8 mouse cellular contexts compared by ENCODE assay signal in the genomic region with DNA sequence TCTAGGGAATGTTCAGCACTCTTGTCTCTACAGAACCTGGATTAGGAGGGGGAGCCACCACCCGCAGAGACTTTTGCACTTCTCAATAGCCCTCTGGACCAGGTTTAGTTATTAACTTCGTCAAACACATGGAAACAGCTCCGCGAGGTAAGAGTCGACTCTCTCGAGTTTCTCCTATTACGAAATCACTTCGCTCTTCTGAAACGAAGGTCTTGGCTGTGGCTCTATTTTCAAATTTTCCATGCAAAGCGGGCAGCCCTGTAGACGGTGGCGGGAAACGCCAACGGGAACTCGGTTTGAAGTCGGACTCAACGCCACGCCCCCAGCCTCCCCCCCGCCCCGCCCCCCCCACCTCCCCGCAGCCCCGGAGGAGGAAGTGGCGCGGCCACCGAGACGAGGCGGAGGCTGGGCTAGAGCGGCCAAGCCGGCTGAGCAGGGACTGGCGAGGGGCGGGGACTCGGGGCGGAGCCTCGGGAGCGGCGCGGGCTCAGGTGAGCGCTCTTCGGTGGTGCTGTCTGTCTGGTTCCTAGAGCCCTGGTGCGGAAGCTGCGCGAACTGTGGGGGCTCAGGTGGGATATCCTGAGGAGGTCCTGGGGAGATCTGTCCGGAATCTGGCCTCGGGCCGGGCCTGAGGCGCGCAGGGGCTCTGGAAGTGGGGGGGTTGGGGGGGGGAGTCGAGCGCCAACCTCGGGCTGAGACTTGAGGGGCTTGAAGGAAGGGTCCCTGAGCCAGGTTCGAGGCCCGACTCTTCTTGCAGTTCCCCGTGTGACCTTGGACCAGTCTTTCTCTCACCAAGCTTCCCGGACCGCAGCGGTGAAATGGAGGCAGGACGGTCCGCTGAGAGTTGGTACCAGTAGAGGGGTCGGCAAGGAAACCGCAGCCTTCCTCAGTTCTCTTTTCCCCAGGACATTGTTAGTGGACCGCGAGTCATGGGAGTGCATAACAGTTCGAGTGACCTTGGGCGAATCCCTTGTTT. TPM values are rescaled to one million over a fixed set of nuclear protein-coding genes. Genes with fewer than 3 reads are reported as not detected.
A peak's percentile ranks its signal among the peaks of the same experiment; 100 is the strongest.
DNase-seq lines count a peak whose midpoint lies in the region; ATAC-seq lines count a peak whose summit lies in the region.

A gene (plus strand): TSS at position 449 of the 976 bp plus-strand sequence.

- peak within 1 kb of the TSS; percentile 60 for H3K4me3 ChIP-seq in hindbrain, embryonic 16.5 days (ENCODE audit: low read length)
- H3K4me3 ChIP-seq in macrophage (ENCODE audit: inconsistent target), result peak within 1 kb of the TSS; percentile 72

- H3K27ac ChIP-seq in hindbrain, embryonic 16.5 days (ENCODE audit: low read depth, low read length), result peak within 1 kb of the TSS; percentile 65
- peak within 1 kb of the TSS; percentile 67 for H3K27ac ChIP-seq in macrophage

- peak; percentile 99 for ATAC-seq in hindbrain, embryonic 16.5 days

- H3K9me3 ChIP-seq in hindbrain, embryonic 16.5 days (ENCODE audit: control insufficient read depth, low read length), result no peaks in the 10 kb centered on the region

- WGBS in hindbrain, embryonic 16.5 days, result 1% methylated on average over 54 of the region's 64 CpGs
- under 1% methylated on average over 60 of the region's 64 CpGs for WGBS in macrophage (ENCODE audit: missing documents)

- peak; percentile 86 for DNase-seq in WW6 (ENCODE audit: low read depth, low spot score)
- DNase-seq in cerebellum, postnatal 4 days (ENCODE audit: low spot score in 2 of 2), result peak; percentile 65 to 86
- DNase-seq in gastrocnemius, adult 18-20 months (ENCODE audit: low spot score), result peak; percentile 92
- peak; percentile 86 to 91 for DNase-seq in left cerebral cortex, adult 18-20 months (ENCODE audit: low spot score in 2 of 2)
- DNase-seq in right cerebral cortex, adult 18-20 months, result peak; percentile 94
- peak; percentile 73 for DNase-seq in urinary bladder, postnatal 10 days (ENCODE audit: low spot score)

- H3K4me1 ChIP-seq in hindbrain, embryonic 16.5 days (ENCODE audit: control insufficient read depth, insufficient read depth, low read depth, low read length), result peaks cover 5% of the 10 kb centered on the region

- peak within 1 kb of the TSS; percentile 73 for H3K9ac ChIP-seq in hindbrain, embryonic 16.5 days (ENCODE audit: low read depth, low read length)

- peaks cover under 1% of the 10 kb centered on the region for H3K36me3 ChIP-seq in hindbrain, embryonic 16.5 days (ENCODE audit: control insufficient read depth, insufficient read depth, low read length)
- H3K36me3 ChIP-seq in macrophage (ENCODE audit: inconsistent target), result 0 out of 2 replicates have a peak, but pooled peaks cover 7% of the 10 kb centered on the region

- no peaks in the 10 kb centered on the region; the same call in 1 of the 2 replicates for H3K79me2 ChIP-seq in macrophage (ENCODE audit: inconsistent target)

- peak within 1 kb of the TSS; percentile 74 for H3K4me2 ChIP-seq in hindbrain, embryonic 16.5 days (ENCODE audit: low read length)

- H3K27me3 ChIP-seq in hindbrain, embryonic 16.5 days (replicated peaks; ENCODE audit: control insufficient read depth, insufficient read depth, low read length), result no peaks in the 10 kb centered on the region

RNA-seq across cellular contexts. Expression of the gene that starts here (rescaled TPM):
- total RNA-seq in gastrocnemius, adult 18-20 months (2021), result 10 to 100 TPM; 13.0 to 14.1 TPM
- 21.5 and 27.1 TPM in 2 replicates for polyA plus RNA-seq in hindbrain, embryonic 16.5 days (2015; fragmentation: Nextera tagmentation; extraction: Ambion mirVana)
- total RNA-seq in left cerebral cortex, adult 18-20 months (2021), result 10 to 100 TPM; 65.8 to 76.7 TPM
- 100 to 1,000 TPM in 15 of 26 experiments, 10 to 100 TPM in 11; 16.4 to 163 (median 103) TPM for total RNA-seq in macrophage (2018; cell fraction: chromatin; rRNA removed)
- 10 to 100 TPM in 24 of 26 experiments, 1 to 10 TPM in 2; 9.0 to 19.7 (median 13.5) TPM for total RNA-seq in macrophage (2018; cell fraction: cytosol; rRNA removed)
- total RNA-seq in macrophage (2018; cell fraction: nucleus; rRNA removed), result 10 to 100 TPM; 12.8 to 94.5 (median 36.1) TPM
- polyA plus RNA-seq in macrophage (2018), result 9.7 to 14.0 TPM (median 13.7 TPM) in 3 replicates

Comparison
In these comparisons a context has a peak if more than half of its experiments do, and no peak if none do; other contexts are left out.
1. Peak in every context shown above with its lines: DNase-seq, ATAC-seq, H3K4me3 ChIP-seq and H3K27ac ChIP-seq.
2. RNA of the gene that starts here (total RNA-seq): 65.8 to 76.7 TPM in left cerebral cortex, adult 18-20 months; 13.0 to 14.1 TPM in gastrocnemius, adult 18-20 months; every median in the first group is over 4 times any median in the second.